Mouse (Mus musculus): ENCODE data around the gene Ubqln1. TPM values are rescaled to one million over a fixed set of nuclear protein-coding genes. Genes with fewer than 3 reads are reported as not detected.

The Ubqln1 gene
- polyA plus RNA-seq, 1 experiment from 2014 or later, result 59.5 TPM

GRCm38 (mm10) chr13:58232611-58233010, 17.2 kb upstream of the Ubqln1 start:
- ATAC-seq, result peak; percentile 60; the same call in 1 of the 2 replicates

DNA sequence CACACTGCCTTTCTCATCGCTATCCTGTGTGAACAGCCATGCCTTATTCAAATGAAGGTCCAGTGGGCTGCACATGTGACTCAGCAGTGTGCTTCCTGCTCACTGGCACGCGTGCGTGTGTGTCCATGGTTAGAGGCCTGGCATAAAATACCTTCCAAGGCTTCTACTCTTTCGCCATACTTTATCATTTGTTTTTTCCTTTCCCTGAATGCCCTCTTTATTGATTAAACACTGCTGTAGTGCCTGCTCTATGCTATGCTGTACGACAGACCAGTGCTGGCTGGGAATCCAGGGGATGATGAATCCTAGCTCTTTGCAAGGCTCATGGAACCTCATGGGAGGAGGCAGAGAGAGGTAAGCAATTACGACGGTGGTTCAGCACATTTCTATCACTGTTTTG, 16.6 kb upstream of the Ubqln1 start:
- no peaks in the 10 kb centered on the region for H3K9me3 ChIP-seq (ENCODE audit: control insufficient read depth)
- H3K4me1 ChIP-seq (replicated peaks; ENCODE audit: control insufficient read depth, insufficient read depth, low read length), result no peaks in the 10 kb centered on the region
- no peak overlapping the region for H3K27ac ChIP-seq (ENCODE audit: low read depth, low read length)
- H3K4me2 ChIP-seq (replicated peaks; ENCODE audit: low read depth), result no peak overlapping the region
- H3K36me3 ChIP-seq (ENCODE audit: control insufficient read depth, insufficient read depth), result peaks cover 9% of the 10 kb centered on the region; the same call in 1 of the 2 replicates
- no peak for TF ChIP-seq CTCF (IDR thresholded peaks at IDR 0.05; ENCODE audit: low read depth)
- ATAC-seq, result no peak
- H3K9ac ChIP-seq (ENCODE audit: low read depth, low read length), result no peak overlapping the region
- 84% methylated on average over 8 of the region's 8 CpGs for WGBS
- H3K27me3 ChIP-seq (replicated peaks; ENCODE audit: control insufficient read depth, insufficient read depth, low read length), result no peaks in the 10 kb centered on the region
- no peak overlapping the region for H3K4me3 ChIP-seq (ENCODE audit: low read depth, low read length)

More at GRCm38 (mm10) chr13:58232611-58233010, 17.2 kb upstream of the Ubqln1 start:
- TF ChIP-seq CTCF (IDR thresholded peaks at IDR 0.05; ENCODE audit: low read depth), result peak; percentile 83
- no peaks in the 10 kb centered on the region for H3K9me3 ChIP-seq (ENCODE audit: control insufficient read depth)
- no peak overlapping the region for H3K27ac ChIP-seq (ENCODE audit: low read depth, low read length)
- no peaks in the 10 kb centered on the region for H3K27me3 ChIP-seq (replicated peaks; ENCODE audit: control insufficient read depth, insufficient read depth, low read length)
- no peak overlapping the region for H3K4me3 ChIP-seq (ENCODE audit: low read depth, low read length)
- no peaks in the 10 kb centered on the region for H3K4me1 ChIP-seq (replicated peaks; ENCODE audit: control insufficient read depth, insufficient read depth, low read length)
- no peak overlapping the region for H3K9ac ChIP-seq (ENCODE audit: low read depth, low read length)
- WGBS, result 43% methylated on average over 5 of the region's 5 CpGs
- peaks cover 9% of the 10 kb centered on the region; the same call in 1 of the 2 replicates for H3K36me3 ChIP-seq (ENCODE audit: control insufficient read depth, insufficient read depth)
- H3K4me2 ChIP-seq (replicated peaks; ENCODE audit: low read depth), result no peak overlapping the region

DNA sequence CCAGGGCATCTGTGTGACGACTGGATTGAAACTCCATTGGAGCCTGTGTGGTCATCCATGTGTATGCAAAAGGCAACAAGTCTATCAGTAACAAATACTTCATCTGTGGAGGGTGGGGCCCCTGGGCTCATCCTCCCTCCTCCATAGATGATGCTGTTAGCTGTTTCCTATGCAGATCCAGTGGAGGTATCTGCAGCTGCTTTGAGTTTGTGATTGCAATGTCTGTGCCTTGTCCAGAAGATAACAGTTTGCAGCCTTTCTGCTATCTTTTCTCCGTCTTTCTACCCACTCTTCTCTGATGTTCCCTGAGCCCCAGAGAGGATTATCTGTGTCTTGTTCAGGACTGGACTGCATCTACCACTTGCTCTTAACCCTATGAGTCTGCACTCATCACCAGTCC, 13.2 kb upstream of the Ubqln1 start:
- H3K36me3 ChIP-seq (ENCODE audit: control insufficient read depth, insufficient read depth), result no peaks in the 10 kb centered on the region
- WGBS, result 87% methylated on average over 2 of the region's 2 CpGs
- no peak overlapping the region for H3K4me2 ChIP-seq (replicated peaks; ENCODE audit: low read depth)
- ATAC-seq, result no peak
- H3K4me1 ChIP-seq (replicated peaks; ENCODE audit: control insufficient read depth, insufficient read depth, low read length), result no peaks in the 10 kb centered on the region
- H3K27ac ChIP-seq (ENCODE audit: low read depth, low read length), result no peak overlapping the region
- no peaks in the 10 kb centered on the region for H3K9me3 ChIP-seq (ENCODE audit: control insufficient read depth)
- no peaks in the 10 kb centered on the region for H3K27me3 ChIP-seq (replicated peaks; ENCODE audit: control insufficient read depth, insufficient read depth, low read length)
- H3K9ac ChIP-seq (ENCODE audit: low read depth, low read length), result no peak overlapping the region
- TF ChIP-seq CTCF (IDR thresholded peaks at IDR 0.05; ENCODE audit: low read depth), result no peak
- H3K4me3 ChIP-seq (ENCODE audit: low read depth, low read length), result no peak overlapping the region

GRCm38 (mm10) chr13:58225694-58226093, 10.2 kb upstream of the Ubqln1 start:
- WGBS, result 77% methylated on average over 8 of the region's 8 CpGs
- Histone ChIP-seq H3K4me2 (replicated peaks; ENCODE audit: low read depth) (no peak overlapping the region), H3K27ac (ENCODE audit: low read depth, low read length) (no peak overlapping the region), H3K27me3 (replicated peaks; ENCODE audit: control insufficient read depth, insufficient read depth, low read length) (no peaks in the 10 kb centered on the region), H3K9ac (ENCODE audit: low read depth, low read length) (no peak overlapping the region), H3K4me1 (replicated peaks; ENCODE audit: control insufficient read depth, insufficient read depth, low read length) (0 out of 2 replicates have a peak, but pooled peaks cover 1% of the 10 kb centered on the region), H3K36me3 (ENCODE audit: control insufficient read depth, insufficient read depth) (no peaks in the 10 kb centered on the region), H3K9me3 (ENCODE audit: control insufficient read depth) (no peaks in the 10 kb centered on the region), H3K4me3 (ENCODE audit: low read depth, low read length) (no peak overlapping the region)
- no peak for ATAC-seq
- TF ChIP-seq CTCF (IDR thresholded peaks at IDR 0.05; ENCODE audit: low read depth), result no peak

DNA sequence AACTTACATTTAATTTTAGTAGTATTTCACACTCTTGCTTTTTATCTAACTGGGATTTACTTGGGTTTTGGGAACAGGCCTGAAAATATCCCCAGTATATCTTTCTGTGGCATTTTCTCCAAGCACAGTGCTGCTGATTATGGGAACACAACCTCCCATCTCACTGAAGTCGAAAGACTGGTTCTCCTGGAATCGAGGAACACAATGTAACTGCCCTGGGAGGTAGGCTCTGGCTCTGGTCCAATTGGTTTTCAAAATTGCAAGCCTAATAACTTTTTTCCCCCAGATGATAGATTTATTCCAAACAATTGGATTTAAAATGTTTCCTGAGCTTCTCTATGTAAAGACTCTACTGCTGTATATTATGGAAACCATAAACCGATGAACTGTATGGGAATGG, 4.8 kb upstream of the Ubqln1 start:
- WGBS, result 34% methylated on average over 3 of the region's 3 CpGs
- no peak for ATAC-seq
- Histone ChIP-seq H3K9ac (ENCODE audit: low read depth, low read length) (no peak overlapping the region), H3K4me1 (replicated peaks; ENCODE audit: control insufficient read depth, insufficient read depth, low read length) (0 out of 2 replicates have a peak, but pooled peaks cover 4% of the 10 kb centered on the region), H3K36me3 (ENCODE audit: control insufficient read depth, insufficient read depth) (no peaks in the 10 kb centered on the region), H3K4me3 (ENCODE audit: low read depth, low read length) (no peak overlapping the region), H3K27me3 (replicated peaks; ENCODE audit: control insufficient read depth, insufficient read depth, low read length) (no peaks in the 10 kb centered on the region), H3K27ac (ENCODE audit: low read depth, low read length) (no peak overlapping the region), H3K9me3 (ENCODE audit: control insufficient read depth) (no peaks in the 10 kb centered on the region), H3K4me2 (replicated peaks; ENCODE audit: low read depth) (no peak overlapping the region)
- no peak for TF ChIP-seq CTCF (IDR thresholded peaks at IDR 0.05; ENCODE audit: low read depth)

GRCm38 (mm10) chr13:58217536-58217935, 2.1 kb upstream of the Ubqln1 start:
- Histone ChIP-seq H3K9ac (ENCODE audit: low read depth, low read length) (no peak overlapping the region), H3K4me3 (ENCODE audit: low read depth, low read length) (no peak overlapping the region), H3K27ac (ENCODE audit: low read depth, low read length) (no peak overlapping the region), H3K9me3 (ENCODE audit: control insufficient read depth) (no peaks in the 10 kb centered on the region), H3K4me2 (replicated peaks; ENCODE audit: low read depth) (no peak overlapping the region), H3K4me1 (replicated peaks; ENCODE audit: control insufficient read depth, insufficient read depth, low read length) (0 out of 2 replicates have a peak, but pooled peaks cover 4% of the 10 kb centered on the region), H3K36me3 (ENCODE audit: control insufficient read depth, insufficient read depth) (no peaks in the 10 kb centered on the region), H3K27me3 (replicated peaks; ENCODE audit: control insufficient read depth, insufficient read depth, low read length) (no peaks in the 10 kb centered on the region)
- TF ChIP-seq CTCF (IDR thresholded peaks at IDR 0.05; ENCODE audit: low read depth), result no peak
- whole genome bisulfite sequencing, result 90% methylated on average over 2 of the region's 2 CpGs
- no peak for ATAC-seq

GRCm38 (mm10) chr13:58216395-58216794, 942 bp upstream of the Ubqln1 start:
- H3K4me3 ChIP-seq (ENCODE audit: low read depth, low read length), result peak overlapping the region; percentile 96
- no peaks in the 10 kb centered on the region for H3K27me3 ChIP-seq (replicated peaks; ENCODE audit: control insufficient read depth, insufficient read depth, low read length)
- TF ChIP-seq CTCF (IDR thresholded peaks at IDR 0.05; ENCODE audit: low read depth), result no peak
- no peaks in the 10 kb centered on the region for H3K36me3 ChIP-seq (ENCODE audit: control insufficient read depth, insufficient read depth)
- WGBS, result 49% methylated on average over 9 of the region's 9 CpGs
- H3K27ac ChIP-seq (ENCODE audit: low read depth, low read length), result peak overlapping the region; percentile 97
- peak overlapping the region; percentile 69 for H3K4me2 ChIP-seq (replicated peaks; ENCODE audit: low read depth)
- H3K4me1 ChIP-seq (replicated peaks; ENCODE audit: control insufficient read depth, insufficient read depth, low read length), result 0 out of 2 replicates have a peak, but pooled peaks cover 4% of the 10 kb centered on the region
- ATAC-seq, result 0 out of 2 replicates have a peak, but pooled peaks have one; percentile 12
- no peaks in the 10 kb centered on the region for H3K9me3 ChIP-seq (ENCODE audit: control insufficient read depth)
- no peak overlapping the region for H3K9ac ChIP-seq (ENCODE audit: low read depth, low read length)
